Mouse (Mus musculus): ENCODE measurements around the gene Sema6d. TPM values are rescaled to one million over a fixed set of nuclear protein-coding genes. Genes with fewer than 3 reads are reported as not detected.

The Sema6d gene
- polyA plus RNA-seq, 2 experiments: 12.9 to 19.1 TPM

DNA sequence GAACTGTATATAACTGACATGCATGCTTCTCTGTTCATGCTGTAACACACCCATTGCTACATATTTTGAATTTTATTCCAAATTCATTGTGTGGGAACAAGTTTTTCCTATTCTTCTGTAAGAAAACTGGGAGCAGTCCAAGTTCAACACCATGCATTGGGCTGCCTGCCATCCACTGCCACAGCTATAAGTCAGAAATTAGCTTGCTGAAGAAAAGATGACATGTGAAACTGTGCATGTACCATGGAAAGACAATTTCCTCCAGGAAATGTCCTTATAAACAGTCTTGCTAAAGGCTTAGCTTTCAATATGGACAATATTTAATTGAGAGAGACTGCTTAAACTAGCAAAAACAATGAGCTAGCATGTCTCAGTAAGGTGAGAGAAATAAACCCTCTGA lies 13.5 kb downstream of the Sema6d start:
- Histone ChIP-seq H3K27me3 (ENCODE audit: control insufficient read depth, insufficient read depth, low read length) (0 out of 2 replicates have a peak, but pooled peaks cover 3% of the 10 kb centered on the region), H3K27ac (replicated peaks; ENCODE audit: low read depth, low read length) (no peak overlapping the region), H3K4me2 (replicated peaks; ENCODE audit: low read depth, low read length, severe bottlenecking) (no peak overlapping the region), H3K4me3 (replicated peaks; ENCODE audit: low read length) (no peak overlapping the region), H3K9ac (ENCODE audit: low read depth, low read length, severe bottlenecking) (no peak overlapping the region), H3K9me3 (ENCODE audit: control insufficient read depth, low read length) (no peaks in the 10 kb centered on the region), H3K4me1 (ENCODE audit: control insufficient read depth, insufficient read depth, low read length) (no peaks in the 10 kb centered on the region), H3K36me3 (ENCODE audit: control insufficient read depth, insufficient read depth, low read length) (no peaks in the 10 kb centered on the region)
- no peak for DNase-seq (ENCODE audit: low spot score)
- ATAC-seq (ENCODE audit: low FRiP score, low read depth): no peak
- TF ChIP-seq POLR2A (IDR thresholded peaks at IDR 0.05; ENCODE audit: borderline replicate concordance, extremely low read depth, insufficient read depth, insufficient read length): no peak

DNA sequence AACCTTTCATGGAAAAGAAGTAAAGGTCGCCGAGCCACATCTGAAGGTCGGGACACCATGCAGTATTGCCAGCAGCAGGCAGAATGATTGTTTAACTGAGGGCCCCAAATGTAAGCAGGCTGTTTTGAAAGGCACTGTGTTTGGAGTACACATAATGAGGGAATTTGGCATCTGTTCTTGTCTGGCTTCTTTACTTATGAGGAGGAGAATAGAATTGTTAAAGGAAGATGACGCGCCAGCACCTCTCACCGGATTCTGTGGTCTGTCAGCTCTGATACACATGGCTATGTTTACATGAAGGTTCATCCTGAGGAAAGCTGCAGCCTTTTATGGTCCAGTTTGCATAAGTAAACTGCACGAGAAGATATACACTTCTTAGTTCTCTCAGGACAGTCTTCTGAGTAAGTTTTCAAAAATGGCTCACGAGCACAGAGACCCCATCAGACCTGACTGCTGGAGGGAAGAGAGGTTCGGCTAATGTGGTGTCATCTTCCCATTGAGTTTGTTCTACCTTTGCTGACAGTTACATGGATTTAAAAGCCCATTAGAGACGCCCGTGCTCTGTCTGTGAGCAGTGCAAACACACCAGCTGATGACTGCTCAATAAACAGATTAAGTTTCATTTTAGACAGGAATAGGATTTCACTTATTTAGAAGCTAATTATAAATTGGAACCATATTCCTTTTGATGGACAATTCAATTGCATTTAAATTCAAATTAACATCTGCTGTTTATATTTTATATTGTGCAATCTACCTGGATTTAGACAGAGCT lies 28.9 kb downstream of the Sema6d start:
- DNase-seq (ENCODE audit: low spot score) (no peak), ATAC-seq (ENCODE audit: low FRiP score, low read depth) (no peak)
- Histone ChIP-seq H3K36me3 (ENCODE audit: control insufficient read depth, insufficient read depth, low read length) (no peaks in the 10 kb centered on the region), H3K4me1 (ENCODE audit: control insufficient read depth, insufficient read depth, low read length) (no peaks in the 10 kb centered on the region), H3K27me3 (ENCODE audit: control insufficient read depth, insufficient read depth, low read length) (no peaks in the 10 kb centered on the region), H3K27ac (replicated peaks; ENCODE audit: low read depth, low read length) (no peak overlapping the region), H3K4me3 (replicated peaks; ENCODE audit: low read length) (no peak overlapping the region), H3K4me2 (replicated peaks; ENCODE audit: low read depth, low read length, severe bottlenecking) (no peak overlapping the region), H3K9me3 (ENCODE audit: control insufficient read depth, low read length) (no peaks in the 10 kb centered on the region), H3K9ac (ENCODE audit: low read depth, low read length, severe bottlenecking) (no peak overlapping the region)
- WGBS: 68% methylated on average over 11 of the region's 11 CpGs
- TF ChIP-seq POLR2A (IDR thresholded peaks at IDR 0.05; ENCODE audit: borderline replicate concordance, extremely low read depth, insufficient read depth, insufficient read length): no peak

DNA sequence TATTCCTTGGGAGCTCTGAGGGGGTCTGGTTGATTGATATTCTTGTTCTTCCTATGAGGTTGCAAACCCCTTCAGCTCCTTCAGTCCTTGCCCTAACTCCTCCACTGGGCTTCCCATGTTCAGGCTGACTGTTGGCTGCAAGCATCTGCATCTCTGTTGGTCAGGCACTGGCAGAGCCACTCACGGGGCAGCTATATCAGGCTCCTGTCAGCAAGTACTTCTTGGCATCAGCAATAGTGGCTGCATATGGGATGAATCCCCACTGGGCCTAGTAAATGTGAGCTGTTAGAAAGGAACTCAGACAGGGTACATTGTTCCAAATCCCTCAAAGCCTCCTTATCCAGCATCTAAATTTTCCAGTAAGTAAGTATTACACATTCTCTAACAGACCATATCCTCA lies 30.6 kb downstream of the Sema6d start:
- Histone ChIP-seq H3K9me3 (ENCODE audit: control insufficient read depth, low read length) (no peaks in the 10 kb centered on the region), H3K4me1 (ENCODE audit: control insufficient read depth, insufficient read depth, low read length) (no peaks in the 10 kb centered on the region), H3K9ac (ENCODE audit: low read depth, low read length, severe bottlenecking) (no peak overlapping the region), H3K36me3 (ENCODE audit: control insufficient read depth, insufficient read depth, low read length) (no peaks in the 10 kb centered on the region), H3K4me2 (replicated peaks; ENCODE audit: low read depth, low read length, severe bottlenecking) (no peak overlapping the region), H3K4me3 (replicated peaks; ENCODE audit: low read length) (no peak overlapping the region), H3K27ac (replicated peaks; ENCODE audit: low read depth, low read length) (no peak overlapping the region), H3K27me3 (ENCODE audit: control insufficient read depth, insufficient read depth, low read length) (no peaks in the 10 kb centered on the region)
- ATAC-seq (ENCODE audit: low FRiP score, low read depth) (no peak), DNase-seq (ENCODE audit: low spot score) (no peak)
- 62% methylated on average over 1 of the region's 1 CpGs for WGBS
- no peak for TF ChIP-seq POLR2A (IDR thresholded peaks at IDR 0.05; ENCODE audit: borderline replicate concordance, extremely low read depth, insufficient read depth, insufficient read length)

DNA sequence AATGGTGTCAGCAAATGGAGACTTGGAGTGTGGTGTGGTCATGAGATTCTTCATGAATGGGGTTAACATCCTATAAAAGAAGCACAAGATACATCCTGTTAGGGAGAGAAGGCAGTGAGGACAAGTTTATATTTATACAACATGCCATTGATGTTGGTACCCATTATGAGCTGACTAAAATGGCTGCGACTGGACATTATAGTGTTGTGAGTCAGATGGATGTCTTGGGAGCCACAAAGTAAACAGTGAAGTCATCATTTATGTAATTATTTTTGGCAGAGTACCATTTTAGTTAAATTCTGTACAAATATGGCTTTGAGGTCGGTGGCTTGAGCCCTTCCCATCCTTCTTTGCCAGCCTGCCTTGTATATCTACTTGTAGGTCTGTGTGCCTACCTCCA lies 31.8 kb downstream of the Sema6d start:
- H3K27ac ChIP-seq (replicated peaks; ENCODE audit: low read depth, low read length): no peak overlapping the region
- no peak overlapping the region for H3K4me3 ChIP-seq (replicated peaks; ENCODE audit: low read length)
- 85% methylated on average over 2 of the region's 2 CpGs for WGBS
- TF ChIP-seq POLR2A (IDR thresholded peaks at IDR 0.05; ENCODE audit: borderline replicate concordance, extremely low read depth, insufficient read depth, insufficient read length): no peak
- no peaks in the 10 kb centered on the region for H3K4me1 ChIP-seq (ENCODE audit: control insufficient read depth, insufficient read depth, low read length)
- H3K4me2 ChIP-seq (replicated peaks; ENCODE audit: low read depth, low read length, severe bottlenecking): no peak overlapping the region
- H3K9ac ChIP-seq (ENCODE audit: low read depth, low read length, severe bottlenecking): no peak overlapping the region
- DNase-seq (ENCODE audit: low spot score): no peak
- no peaks in the 10 kb centered on the region for H3K9me3 ChIP-seq (ENCODE audit: control insufficient read depth, low read length)
- no peaks in the 10 kb centered on the region for H3K27me3 ChIP-seq (ENCODE audit: control insufficient read depth, insufficient read depth, low read length)
- H3K36me3 ChIP-seq (ENCODE audit: control insufficient read depth, insufficient read depth, low read length): no peaks in the 10 kb centered on the region
- no peak for ATAC-seq (ENCODE audit: low FRiP score, low read depth)

DNA sequence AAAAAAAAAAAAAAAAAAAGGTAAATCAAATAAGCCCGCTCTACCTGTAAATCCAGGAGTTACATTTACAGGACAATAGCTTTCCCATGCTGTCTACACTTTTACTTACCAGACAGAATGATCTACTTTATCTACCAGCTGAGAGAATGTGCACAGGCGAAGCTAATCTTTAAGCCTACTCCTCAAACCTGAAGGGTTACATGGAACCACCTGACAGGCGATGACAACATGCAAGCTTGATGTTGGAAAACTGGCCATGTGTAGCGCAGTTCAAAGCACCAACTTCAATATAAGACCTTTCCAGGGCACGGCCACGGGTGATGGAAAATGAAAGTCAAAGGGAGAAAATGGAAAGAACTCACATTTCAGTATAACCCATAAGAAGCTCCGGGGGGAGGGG lies 35.7 kb downstream of the Sema6d start:
- Histone ChIP-seq H3K9me3 (ENCODE audit: control insufficient read depth, low read length) (no peaks in the 10 kb centered on the region), H3K27ac (replicated peaks; ENCODE audit: low read depth, low read length) (no peak overlapping the region), H3K36me3 (ENCODE audit: control insufficient read depth, insufficient read depth, low read length) (no peaks in the 10 kb centered on the region), H3K4me2 (replicated peaks; ENCODE audit: low read depth, low read length, severe bottlenecking) (no peak overlapping the region), H3K9ac (ENCODE audit: low read depth, low read length, severe bottlenecking) (no peak overlapping the region), H3K4me3 (replicated peaks; ENCODE audit: low read length) (no peak overlapping the region), H3K4me1 (ENCODE audit: control insufficient read depth, insufficient read depth, low read length) (no peaks in the 10 kb centered on the region), H3K27me3 (ENCODE audit: control insufficient read depth, insufficient read depth, low read length) (no peaks in the 10 kb centered on the region)
- DNase-seq (ENCODE audit: low spot score) (no peak), ATAC-seq (ENCODE audit: low FRiP score, low read depth) (no peak)
- TF ChIP-seq POLR2A (IDR thresholded peaks at IDR 0.05; ENCODE audit: borderline replicate concordance, extremely low read depth, insufficient read depth, insufficient read length): no peak
- 78% methylated on average over 7 of the region's 7 CpGs for WGBS

Measured in limb, embryonic 14.5 days (tissue).